Mouse (Mus musculus) neural tube, embryonic 15.5 days (tissue): ENCODE measurements around the gene Fbxl15. TPM values are rescaled to one million over a fixed set of nuclear protein-coding genes. Genes with fewer than 3 reads are reported as not detected.

Experiments used
- ATAC-seq: fragments of 200-750 bp; cut with Nextera tagmentation; 2 replicates; pipeline ENCODE4 v1.8.0; 2017; ENCODE audit warnings: mild to moderate bottlenecking, moderate TSS enrichment, moderate library complexity; ENCODE audit not compliant: low FRiP score
- H3K27ac ChIP-seq: fragments of 300-500 bp; sonication (generic); replicated peaks from 2 replicates; pipeline ENCODE4 v1.5.1; 2015; ENCODE audit warnings: mild to moderate bottlenecking, inconsistent platforms
- H3K27me3 ChIP-seq: fragments of 300-500 bp; sonication (generic); replicated peaks from 2 replicates; pipeline ENCODE4 v1.6.1; 2015; ENCODE audit warnings: inconsistent platforms
- H3K36me3 ChIP-seq: fragments of 300-500 bp; sonication (generic); 2 replicates; pipeline ENCODE4 v1.6.1; 2015; ENCODE audit warnings: inconsistent platforms
- H3K4me1 ChIP-seq: fragments of 300-500 bp; sonication (generic); 2 replicates; pipeline ENCODE4 v1.6.1; 2015; ENCODE audit warnings: inconsistent platforms
- H3K4me2 ChIP-seq: fragments of 300-500 bp; sonication (generic); 2 replicates; pipeline ENCODE4 v1.6.1; 2015; ENCODE audit warnings: inconsistent platforms, mild to moderate bottlenecking, moderate library complexity
- H3K4me3 ChIP-seq: fragments of 300-500 bp; sonication (generic); replicated peaks from 2 replicates; pipeline ENCODE4 v1.5.1; 2015; ENCODE audit warnings: mild to moderate bottlenecking, inconsistent platforms
- H3K9ac ChIP-seq: fragments of 300-500 bp; sonication (generic); replicated peaks from 2 replicates; pipeline ENCODE4 v1.6.1; 2015; ENCODE audit warnings: mild to moderate bottlenecking, inconsistent platforms
- H3K9me3 ChIP-seq: fragments of 300-500 bp; sonication (generic); replicated peaks from 2 replicates; pipeline ENCODE4 v1.6.1; 2016; ENCODE audit warnings: inconsistent platforms
- WGBS: fragments of 180-500 bp; shearing (Covaris S2); methylation state at CpG from one replicate; pipeline ENCODE4 v1.1.7; 2015; ENCODE audit warnings: mixed read lengths; 5-methylcytosine and 5-hydroxymethylcytosine counted together
- polyA plus RNA-seq: library from polyadenylated mRNA; unstranded; fragments of >200 nt; fragmentation: Nextera tagmentation; extraction: Ambion mirVana; gene quantifications from 2 replicates; pipeline ENCODE4 v1.2.1, GENCODE M21; 2015

Fbxl15 gene
- polyA plus RNA-seq, 1 experiment from 2014 or later: 52.3 TPM

- Histone ChIP-seq H3K27ac (peak overlapping the region; percentile 70), H3K4me3 (peak overlapping the region; percentile 68), H3K9ac (peak overlapping the region; percentile 44), H3K4me2 (peak overlapping the region; percentile 86), H3K36me3 (no peaks in the 10 kb centered on the region), H3K27me3 (peaks cover 5% of the 10 kb centered on the region; the same call in 1 of the 2 replicates), H3K9me3 (no peaks in the 10 kb centered on the region), H3K4me1 (peaks cover 31% of the 10 kb centered on the region)
- peak; percentile 16 for ATAC-seq
- 54% methylated on average over 6 of the region's 6 CpGs for WGBS
Observed at GRCm38 (mm10) chr19:46338942-46339286, 10.9 kb downstream of the Fbxl15 start.

- Histone ChIP-seq H3K27me3 (peaks cover 8% of the 10 kb centered on the region; the same call in 1 of the 2 replicates), H3K4me1 (peaks cover 31% of the 10 kb centered on the region), H3K36me3 (no peaks in the 10 kb centered on the region), H3K4me2 (peak overlapping the region; percentile 86), H3K27ac (peak overlapping the region; percentile 70), H3K9me3 (no peaks in the 10 kb centered on the region), H3K9ac (no peak overlapping the region), H3K4me3 (peak overlapping the region; percentile 68; the same call in 1 of the 2 replicates)
- peak; percentile 19; the same call in 1 of the 2 replicates for ATAC-seq
- 74% methylated on average over 7 of the region's 7 CpGs for WGBS
Observed at GRCm38 (mm10) chr19:46339287-46339971, 11.4 kb downstream of the Fbxl15 start.

GRCm38 (mm10) chr19:46344710-46345419 is 16.9 kb downstream of the Fbxl15 start:
- Histone ChIP-seq H3K4me1 (peaks cover 22% of the 10 kb centered on the region), H3K9ac (no peak overlapping the region; the same call in 1 of the 2 replicates), H3K27ac (no peak overlapping the region), H3K27me3 (peaks cover 12% of the 10 kb centered on the region; the same call in 1 of the 2 replicates), H3K4me3 (no peak overlapping the region), H3K4me2 (no peak overlapping the region), H3K36me3 (no peaks in the 10 kb centered on the region), H3K9me3 (no peaks in the 10 kb centered on the region)
- 17% methylated on average over 7 of the region's 7 CpGs for WGBS
- ATAC-seq: no peak

GRCm38 (mm10) chr19:46347146-46347545 is 19.2 kb downstream of the Fbxl15 start:
- WGBS: 100% methylated on average over 1 of the region's 1 CpGs
- H3K4me1 ChIP-seq: peaks cover 27% of the 10 kb centered on the region
- no peak for ATAC-seq
- no peak overlapping the region for H3K4me2 ChIP-seq
- no peak overlapping the region for H3K4me3 ChIP-seq
- no peaks in the 10 kb centered on the region for H3K36me3 ChIP-seq
- H3K9ac ChIP-seq: no peak overlapping the region
- H3K27me3 ChIP-seq: peaks cover 12% of the 10 kb centered on the region; the same call in 1 of the 2 replicates
- no peaks in the 10 kb centered on the region for H3K9me3 ChIP-seq
- H3K27ac ChIP-seq: no peak overlapping the region

- peaks cover 12% of the 10 kb centered on the region; the same call in 1 of the 2 replicates for H3K27me3 ChIP-seq
- H3K4me1 ChIP-seq: peaks cover 27% of the 10 kb centered on the region
- ATAC-seq: peak; percentile 29
- H3K27ac ChIP-seq: peak overlapping the region; percentile 92
- H3K4me2 ChIP-seq: peak overlapping the region; percentile 73
- H3K9me3 ChIP-seq: no peaks in the 10 kb centered on the region
- no peaks in the 10 kb centered on the region for H3K36me3 ChIP-seq
- peak overlapping the region; percentile 75 for H3K9ac ChIP-seq
- peak overlapping the region; percentile 60 for H3K4me3 ChIP-seq
- WGBS: 29% methylated on average over 14 of the region's 14 CpGs
Observed at GRCm38 (mm10) chr19:46347936-46348668, 20.1 kb downstream of the Fbxl15 start.

GRCm38 (mm10) chr19:46348761-46349458 is 20.9 kb downstream of the Fbxl15 start:
- H3K27ac ChIP-seq: peak overlapping the region; percentile 92
- no peaks in the 10 kb centered on the region for H3K36me3 ChIP-seq
- H3K4me3 ChIP-seq: peak overlapping the region; percentile 60
- H3K4me1 ChIP-seq: peaks cover 27% of the 10 kb centered on the region
- ATAC-seq: peak; percentile 95
- H3K4me2 ChIP-seq: peak overlapping the region; percentile 73
- H3K9ac ChIP-seq: peak overlapping the region; percentile 75
- 0 out of 2 replicates have a peak, but pooled peaks cover 7% of the 10 kb centered on the region for H3K27me3 ChIP-seq
- WGBS: under 1% methylated on average over 78 of the region's 78 CpGs
- no peaks in the 10 kb centered on the region for H3K9me3 ChIP-seq

- ATAC-seq: 0 out of 2 replicates have a peak, but pooled peaks have one; percentile 35
- peak overlapping the region; percentile 92; the same call in 1 of the 2 replicates for H3K27ac ChIP-seq
- WGBS: 33% methylated on average over 6 of the region's 6 CpGs
- H3K27me3 ChIP-seq: 0 out of 2 replicates have a peak, but pooled peaks cover 6% of the 10 kb centered on the region
- H3K4me3 ChIP-seq: peak overlapping the region; percentile 60
- peak overlapping the region; percentile 75 for H3K9ac ChIP-seq
- H3K36me3 ChIP-seq: no peaks in the 10 kb centered on the region
- no peaks in the 10 kb centered on the region for H3K9me3 ChIP-seq
- H3K4me2 ChIP-seq: peak overlapping the region; percentile 73
- H3K4me1 ChIP-seq: peaks cover 27% of the 10 kb centered on the region
Observed at GRCm38 (mm10) chr19:46349550-46349949, 21.6 kb downstream of the Fbxl15 start.

- Histone ChIP-seq H3K9me3 (no peaks in the 10 kb centered on the region), H3K4me2 (peak within 1 kb of the TSS; percentile 73), H3K27me3 (0 out of 2 replicates have a peak, but pooled peaks cover 3% of the 10 kb centered on the region), H3K4me1 (peaks cover 27% of the 10 kb centered on the region), H3K4me3 (peak within 1 kb of the TSS; percentile 60), H3K9ac (peak within 1 kb of the TSS; percentile 75), H3K27ac (peak within 1 kb of the TSS; percentile 92), H3K36me3 (no peaks in the 10 kb centered on the region)
- 56% methylated on average over 10 of the region's 10 CpGs for WGBS
- no peak for ATAC-seq
Observed at GRCm38 (mm10) chr19:46350168-46350932, 22.4 kb downstream of the Fbxl15 start, which contains the start of gene 2310034G01Rik. Gene 2310034G01Rik (minus strand): TSS chr19:46350302.

- Histone ChIP-seq H3K36me3 (no peaks in the 10 kb centered on the region), H3K27ac (peak overlapping the region; percentile 30), H3K9ac (peak overlapping the region; percentile 76), H3K4me2 (peak overlapping the region; percentile 80), H3K27me3 (peaks cover 10% of the 10 kb centered on the region; the same call in 1 of the 2 replicates), H3K4me3 (peak overlapping the region; percentile 63), H3K4me1 (peaks cover 23% of the 10 kb centered on the region), H3K9me3 (no peaks in the 10 kb centered on the region)
- ATAC-seq: peak; percentile 92
- under 1% methylated on average over 29 of the region's 29 CpGs for WGBS
Observed at GRCm38 (mm10) chr19:46356701-46357138, 28.7 kb downstream of the Fbxl15 start.
